Mouse (Mus musculus) left cerebral cortex, adult 11 months (tissue): Measurements from ENCODE around the gene Slc9b2.
A peak's percentile ranks its signal among the peaks of the same experiment; 100 is the strongest.

Experiments used
- DNase-seq: peaks from one replicate; pipeline ENCODE4 v3.0.0; 2022; ENCODE audit warnings: low spot score

Gene Slc9b2

GRCm38 (mm10) chr3:135313727-135314126, 6.2 kb downstream of the Slc9b2 start:
- DNase-seq: no peak

- DNase-seq: no peak
These were observed 7.3 kb downstream of the Slc9b2 start for GRCm38 (mm10) chr3:135314811-135315210.

- DNase-seq: no peak
These were observed 8.4 kb downstream of the Slc9b2 start for GRCm38 (mm10) chr3:135315720-135316425.

- no peak for DNase-seq
These were observed 10.8 kb downstream of the Slc9b2 start for GRCm38 (mm10) chr3:135318331-135318730.

GRCm38 (mm10) chr3:135324354-135324753, 16.9 kb downstream of the Slc9b2 start:
- DNase-seq: no peak

GRCm38 (mm10) chr3:135327176-135327575, 19.7 kb downstream of the Slc9b2 start:
- DNase-seq: no peak

- DNase-seq: no peak
These were observed 20.1 kb downstream of the Slc9b2 start for GRCm38 (mm10) chr3:135327601-135328000.

- DNase-seq: peak; percentile 21
These were observed 21.1 kb downstream of the Slc9b2 start for GRCm38 (mm10) chr3:135328560-135328959.

GRCm38 (mm10) chr3:135332691-135333090, 25.2 kb downstream of the Slc9b2 start:
- no peak for DNase-seq

GRCm38 (mm10) chr3:135333763-135334162, 26.3 kb downstream of the Slc9b2 start:
- no peak for DNase-seq

GRCm38 (mm10) chr3:135347739-135348264, 40.3 kb downstream of the Slc9b2 start, which contains the start of gene Slc9b1:
Gene Slc9b1, plus strand, starts transcription at chr3:135348029.
- no peak for DNase-seq

GRCm38 (mm10) chr3:135349022-135349421, 41.5 kb downstream of the Slc9b2 start:
- DNase-seq: no peak

GRCm38 (mm10) chr3:135351857-135352256, 44.4 kb downstream of the Slc9b2 start:
- no peak for DNase-seq

GRCm38 (mm10) chr3:135357394-135357793, 49.9 kb downstream of the Slc9b2 start:
- no peak for DNase-seq

GRCm38 (mm10) chr3:135375836-135376235, 68.3 kb downstream of the Slc9b2 start:
- DNase-seq: no peak

- DNase-seq: no peak
These were observed 69.9 kb downstream of the Slc9b2 start for GRCm38 (mm10) chr3:135377445-135377844.

- DNase-seq: no peak
These were observed 72.4 kb downstream of the Slc9b2 start for GRCm38 (mm10) chr3:135379868-135380267.

GRCm38 (mm10) chr3:135393186-135393585, 85.7 kb downstream of the Slc9b2 start:
- no peak for DNase-seq
